Mouse (Mus musculus): ENCODE results near the gene Doc2g.
"Not testable (repeated sequence)": the region's sequence is repeated elsewhere in the genome, so short reads cannot be mapped to it uniquely, and the experiment has no call there.

Doc2g gene

DNA sequence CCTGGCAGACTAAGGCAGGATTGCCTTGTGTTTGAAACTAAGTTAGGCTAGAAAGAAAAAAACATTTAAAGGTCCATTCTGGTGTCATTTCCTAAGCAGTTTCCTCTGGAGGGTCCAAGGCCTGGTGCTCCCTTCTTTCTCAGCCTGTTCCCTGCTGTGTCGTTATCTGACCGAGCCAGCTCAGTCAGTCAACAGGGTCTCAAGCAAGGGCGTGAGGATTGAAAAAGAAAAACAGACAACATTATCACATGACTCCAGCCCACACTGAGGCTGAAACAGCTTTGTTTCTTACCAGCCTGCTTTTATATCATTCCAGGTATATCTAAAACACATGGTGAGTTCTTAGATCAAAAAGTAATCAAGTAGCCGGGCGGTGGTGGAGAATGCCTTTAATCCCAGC lies 12.5 kb downstream of the Doc2g start:
- CTCF ChIA-PET, result interaction anchor here (0.6 kb wide), 1 partner anchor 28 kb away, joined by 3 read pairs; no protein-coding TSS in a partner anchor

DNA sequence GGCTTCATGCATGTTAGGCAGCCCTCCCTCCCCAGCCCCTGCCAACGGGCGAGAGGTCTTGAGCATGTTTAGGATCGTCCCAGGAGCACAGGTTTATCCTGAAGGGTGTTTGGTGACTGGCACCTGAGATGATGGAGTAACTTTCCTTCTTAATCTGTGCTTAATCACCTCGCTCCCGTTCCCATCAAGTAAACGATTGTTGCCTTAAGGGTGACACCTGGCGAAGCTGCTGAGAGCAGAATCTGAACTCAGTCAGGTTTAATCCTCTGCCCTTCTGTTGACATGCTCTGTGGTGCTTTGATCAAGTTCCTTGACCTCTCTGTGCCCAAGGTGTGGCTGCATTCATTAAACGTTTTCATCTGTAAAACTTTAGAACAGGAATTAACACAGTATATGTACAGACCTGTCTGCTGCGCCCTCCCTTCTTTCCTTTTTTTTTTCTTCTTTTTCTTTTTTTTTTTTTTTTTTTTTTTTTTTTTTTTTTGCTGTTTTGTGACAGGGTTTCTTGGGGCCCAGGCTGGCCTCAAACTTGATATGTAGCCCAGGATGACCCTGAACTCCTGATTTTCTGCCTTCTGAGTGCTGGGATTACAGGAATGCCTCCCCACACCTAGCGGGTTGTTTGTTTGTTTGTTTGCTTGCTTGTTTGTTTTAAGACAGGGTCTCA lies 14.9 kb downstream of the Doc2g start:
- CTCF ChIA-PET, result interaction anchor here (1.6 kb wide), 1 partner anchor 30 kb away, joined by 11 read pairs; no protein-coding TSS in a partner anchor

DNA sequence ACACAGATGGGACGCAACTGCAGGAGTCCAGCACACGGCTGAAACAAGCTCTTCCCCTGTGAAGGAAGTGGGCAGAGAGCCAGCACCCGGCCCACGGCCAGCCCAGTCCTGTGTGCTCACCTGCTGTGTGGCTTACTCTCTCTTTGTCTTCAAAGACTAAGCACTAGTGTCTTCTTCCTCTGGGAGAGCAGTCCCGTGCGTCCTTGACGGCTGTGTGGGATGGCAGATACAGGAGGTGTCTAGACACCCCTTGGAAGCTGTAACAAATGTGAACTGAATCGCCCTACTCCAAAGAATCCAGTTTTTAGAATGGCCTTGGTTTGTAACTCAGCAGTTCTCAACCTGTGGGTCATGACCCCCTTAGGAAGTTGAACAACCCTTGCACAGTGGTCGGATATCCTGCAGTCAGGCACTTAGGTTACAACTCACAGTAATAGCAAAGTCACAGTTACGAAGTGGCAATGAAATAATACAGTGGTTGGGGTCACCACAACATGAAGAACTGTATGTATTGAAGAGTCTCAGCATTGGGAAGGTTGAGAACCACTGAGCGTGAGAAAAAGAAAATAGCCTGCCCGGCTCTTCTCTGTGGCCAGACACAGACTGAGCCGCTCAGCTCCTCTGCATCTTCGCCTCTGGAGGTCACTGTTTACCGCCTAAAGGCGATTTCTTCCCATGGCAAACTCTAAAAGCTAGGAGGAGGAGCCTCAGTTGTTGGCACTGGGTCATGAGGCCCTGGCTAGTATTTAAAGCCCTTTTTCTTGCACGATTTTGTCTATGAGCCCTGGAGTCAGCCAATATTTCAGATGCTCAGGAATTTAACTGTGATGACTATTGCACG lies 15.8 kb downstream of the Doc2g start:
- CTCF ChIA-PET, result interaction anchor here (0.5 to 1.6 kb wide), 4 partner anchors 29 to 291 kb away, joined by 3 to 11 read pairs (median 6); no protein-coding TSS in a partner anchor

DNA sequence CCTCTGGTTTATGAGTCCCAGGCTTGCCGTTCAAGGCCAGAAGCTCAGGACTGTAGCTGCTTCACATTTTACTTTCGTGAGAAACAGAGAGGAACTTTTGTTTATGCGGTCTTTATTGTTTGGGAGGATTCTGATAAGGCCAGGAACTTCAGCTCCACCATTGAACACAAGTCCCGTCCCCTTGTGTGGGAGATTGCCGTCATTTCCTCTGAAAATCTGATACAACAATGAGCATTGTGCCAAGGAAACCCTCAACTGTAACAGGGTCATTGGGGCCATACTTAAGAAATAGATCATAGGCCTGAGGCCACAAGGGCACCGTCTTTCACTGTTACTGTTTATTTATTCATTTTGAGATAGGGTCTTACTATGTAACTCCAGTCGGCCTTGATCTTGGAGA lies 20.1 kb downstream of the Doc2g start:
- CTCF ChIA-PET, result no interaction called here

DNA sequence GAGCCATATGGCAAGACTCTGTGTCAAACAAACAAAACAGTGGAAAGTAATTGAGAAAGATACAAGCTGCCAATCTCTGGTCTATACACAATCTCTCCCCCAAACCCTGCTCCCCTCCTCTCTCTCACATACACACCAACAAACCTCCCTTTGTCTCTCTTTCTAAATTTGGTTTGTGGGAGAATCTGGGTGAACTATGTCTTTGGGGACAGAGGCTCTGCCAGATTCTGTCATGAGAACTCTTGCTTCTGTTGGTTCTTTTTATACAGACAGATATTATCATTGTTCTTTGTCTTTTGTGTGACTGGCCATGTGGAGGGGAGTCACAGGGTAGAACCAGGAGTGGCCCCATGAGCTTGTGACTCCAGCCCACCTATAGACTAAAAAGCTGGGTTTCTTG lies 24.5 kb downstream of the Doc2g start:
- CTCF ChIA-PET, result interaction anchor here (0.6 to 1.3 kb wide), 3 partner anchors 10 to 107 kb away, joined by 3 to 4 read pairs (median 3); partner anchors contain the start of genes Gstp1 and Gstp2

DNA sequence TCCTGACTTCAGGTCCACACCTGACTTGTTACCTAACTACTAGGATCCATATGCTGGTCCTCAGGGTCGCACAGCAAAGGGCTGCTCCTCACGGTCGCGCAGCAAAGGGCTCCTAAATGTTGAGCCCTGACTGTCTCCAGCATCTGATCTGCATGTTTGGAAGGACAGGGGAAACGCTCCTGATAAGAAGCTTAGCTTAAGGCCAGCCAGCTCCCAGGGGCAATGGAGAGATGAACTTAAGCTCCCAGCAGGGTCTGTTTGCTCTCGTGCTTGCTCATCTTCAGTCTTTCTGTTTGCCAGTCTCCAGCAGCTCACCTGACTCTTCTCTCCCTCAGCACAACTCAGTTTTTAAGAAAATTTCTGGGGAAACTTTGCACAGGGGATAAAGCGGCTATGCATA lies 29.6 kb downstream of the Doc2g start:
- CTCF ChIA-PET, result no interaction called here

DNA sequence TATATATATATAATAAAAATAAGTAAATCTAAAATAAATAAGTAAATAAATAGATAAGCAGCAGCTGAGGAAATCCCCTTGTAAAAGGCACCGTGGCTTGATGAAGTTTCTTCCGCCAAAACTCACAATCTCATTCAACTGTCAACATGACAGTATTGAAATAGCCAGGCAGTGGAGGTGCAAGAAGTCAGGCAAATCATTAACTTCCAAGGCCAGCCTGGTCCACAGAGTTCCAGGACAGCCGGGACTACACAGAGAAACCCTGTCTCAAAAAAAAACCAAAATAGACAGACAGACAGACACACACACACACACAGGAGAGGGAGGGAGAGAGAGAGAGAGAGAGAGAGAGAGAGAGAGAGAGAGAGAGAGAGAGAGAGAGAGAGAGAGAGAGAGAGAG lies 30.2 kb downstream of the Doc2g start:
- CTCF ChIA-PET, result no interaction called here

DNA sequence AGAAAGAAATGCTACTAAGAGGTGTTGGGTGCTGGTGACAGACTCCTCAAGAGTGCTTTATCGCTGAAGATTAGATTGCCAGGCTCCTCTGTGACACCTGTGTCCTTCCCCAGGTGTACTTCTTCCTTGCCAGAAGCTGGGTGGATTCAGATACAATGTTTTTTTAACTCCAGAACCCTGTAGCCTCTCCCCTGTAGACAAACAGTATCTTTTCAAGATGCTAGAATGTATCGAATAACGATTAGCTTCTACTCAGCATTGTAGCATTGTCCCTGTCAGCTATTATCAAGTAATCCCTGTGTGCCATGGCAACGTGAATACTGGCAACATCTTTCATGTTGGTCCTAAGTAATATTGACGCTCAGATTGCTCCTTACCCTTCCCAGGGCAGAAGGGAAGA lies 30.6 kb downstream of the Doc2g start:
- CTCF ChIA-PET, result interaction anchor here (0.6 kb wide), 1 partner anchor 271 kb away, joined by 3 read pairs; no protein-coding TSS in a partner anchor

DNA sequence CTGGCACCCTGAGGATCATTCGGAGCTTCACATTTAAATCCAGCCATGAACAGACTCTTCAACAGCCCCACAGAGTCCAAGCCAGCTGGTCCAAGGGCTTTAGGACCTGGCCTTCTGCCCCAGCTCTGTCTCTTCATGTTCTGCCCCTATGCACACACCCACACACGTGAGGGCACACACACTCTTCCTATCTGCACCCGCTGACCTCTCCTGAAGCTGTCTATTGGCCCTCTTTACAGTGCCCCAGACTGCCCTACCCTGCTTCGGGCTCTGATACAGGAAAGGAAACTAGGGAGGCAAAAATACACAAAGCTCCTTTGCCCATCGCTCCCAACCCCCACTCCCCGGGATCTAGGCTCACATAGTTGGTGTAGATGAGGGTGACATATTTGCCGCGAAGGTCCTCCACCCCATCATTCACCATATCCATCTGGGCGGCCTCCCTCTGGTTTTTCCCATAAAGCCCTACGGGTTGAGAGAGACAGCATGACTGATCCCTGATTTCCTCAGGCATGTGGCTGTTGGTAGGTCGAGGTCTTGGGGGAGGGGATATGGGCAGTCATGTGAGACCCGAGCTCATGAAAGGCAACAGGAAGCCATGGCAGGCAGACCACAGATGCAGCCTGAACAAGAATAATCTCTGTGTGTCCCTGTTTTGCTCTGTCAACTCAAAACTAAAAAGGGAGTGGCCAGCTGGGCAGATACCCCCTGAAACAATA lies 33.4 kb downstream of the Doc2g start:
- CTCF ChIA-PET, result no interaction called here

DNA sequence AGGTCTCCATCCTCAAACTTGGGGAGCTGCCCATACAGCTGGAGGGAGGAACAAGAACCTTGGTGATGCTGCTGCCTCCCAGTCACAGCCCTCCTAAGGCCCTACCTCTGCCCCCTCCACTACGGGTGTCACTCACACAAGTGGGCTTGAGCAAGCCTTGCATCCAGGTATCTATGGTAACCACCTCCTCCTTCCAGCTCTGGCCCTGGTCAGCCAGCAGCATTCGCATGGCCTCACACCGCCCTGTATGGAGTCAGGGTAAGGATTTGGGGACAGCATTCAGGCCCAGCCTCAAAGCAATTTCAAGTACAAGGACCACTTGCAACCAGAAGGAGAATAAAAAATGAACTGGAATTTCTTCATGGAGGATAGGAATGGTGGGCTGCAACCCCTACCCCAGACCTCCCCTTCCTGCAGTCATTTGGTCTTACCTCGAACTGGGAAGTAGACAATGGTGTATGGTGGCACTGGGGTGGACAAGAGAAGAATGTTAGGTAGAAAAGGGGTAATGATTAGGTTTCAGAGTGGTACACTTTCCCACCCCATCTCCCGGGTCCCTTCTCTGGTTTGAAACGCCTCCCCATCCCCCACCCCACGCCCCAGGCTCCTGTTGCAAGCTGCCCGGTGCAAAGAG lies 34.2 kb downstream of the Doc2g start:
- CTCF ChIA-PET, result interaction anchor here (0.6 kb wide), 1 partner anchor 10 kb away, joined by 4 read pairs; no protein-coding TSS in a partner anchor

DNA sequence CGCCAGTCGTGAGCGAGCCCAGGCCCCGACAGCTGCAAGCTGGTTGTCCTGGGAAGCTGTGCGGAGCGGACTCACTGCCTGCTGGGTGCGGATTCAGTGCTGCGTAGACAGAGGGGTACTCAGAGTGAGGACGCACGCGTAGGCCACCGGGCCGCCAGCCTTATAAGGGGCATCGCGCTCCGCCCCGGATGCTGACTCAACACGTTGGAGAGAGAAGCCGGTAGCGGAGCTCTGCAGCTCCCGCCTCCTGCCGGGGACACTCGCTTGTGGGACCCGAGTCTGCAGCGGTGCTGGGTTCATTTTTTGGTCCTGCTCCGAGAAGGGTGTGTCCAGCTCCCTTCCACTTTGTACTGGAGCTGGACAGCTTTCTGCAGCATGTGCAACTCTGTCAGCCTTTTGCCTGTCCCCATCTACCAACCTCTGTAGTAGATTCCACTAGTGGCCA lies 34.7 kb downstream of the Doc2g start, which contains the start of gene Gstp1:
TSS of gene Gstp1 (minus strand) at position 198 of the 445 bp plus-strand sequence.
- CTCF ChIA-PET, result interaction anchor here (0.6 kb wide), 1 partner anchor 10 kb away, joined by 4 read pairs; no protein-coding TSS in a partner anchor

DNA sequence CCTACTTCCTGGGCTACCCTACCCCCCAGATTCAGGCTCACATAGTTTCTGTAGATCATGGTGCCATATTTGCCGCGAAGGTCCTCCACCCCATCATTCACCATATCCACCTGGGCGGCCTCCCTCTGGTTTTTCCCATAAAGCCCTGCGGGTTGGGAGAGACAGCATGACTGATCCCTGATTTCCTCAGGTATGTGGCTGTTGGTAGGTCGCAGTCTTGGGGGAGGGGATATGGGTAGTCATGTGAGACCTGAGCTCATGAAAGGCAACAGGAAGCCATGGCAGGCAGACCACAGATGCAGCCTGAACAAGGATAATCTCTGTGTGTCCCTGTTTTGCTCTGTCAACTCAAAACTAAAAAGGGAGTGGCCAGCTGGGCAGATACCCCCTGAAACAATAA lies 37.8 kb downstream of the Doc2g start:
- CTCF ChIA-PET, result not testable (repeated sequence)

DNA sequence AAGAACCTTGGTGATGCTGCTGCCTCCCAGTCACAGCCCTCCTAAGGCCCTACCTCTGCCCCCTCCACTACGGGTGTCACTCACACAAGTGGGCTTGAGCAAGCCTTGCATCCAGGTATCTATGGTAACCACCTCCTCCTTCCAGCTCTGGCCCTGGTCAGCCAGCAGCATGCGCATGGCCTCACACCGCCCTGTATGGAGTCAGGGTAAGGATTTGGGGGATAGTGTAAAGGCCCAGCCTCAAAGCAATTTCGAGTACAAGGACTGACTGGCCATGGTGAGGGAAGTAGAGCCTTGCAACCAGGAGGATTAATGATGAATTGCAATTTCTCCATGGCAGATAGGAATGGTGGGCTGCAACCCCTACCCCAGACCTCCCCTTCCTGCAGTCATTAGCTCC lies 38.4 kb downstream of the Doc2g start:
- CTCF ChIA-PET, result not testable (repeated sequence)

DNA sequence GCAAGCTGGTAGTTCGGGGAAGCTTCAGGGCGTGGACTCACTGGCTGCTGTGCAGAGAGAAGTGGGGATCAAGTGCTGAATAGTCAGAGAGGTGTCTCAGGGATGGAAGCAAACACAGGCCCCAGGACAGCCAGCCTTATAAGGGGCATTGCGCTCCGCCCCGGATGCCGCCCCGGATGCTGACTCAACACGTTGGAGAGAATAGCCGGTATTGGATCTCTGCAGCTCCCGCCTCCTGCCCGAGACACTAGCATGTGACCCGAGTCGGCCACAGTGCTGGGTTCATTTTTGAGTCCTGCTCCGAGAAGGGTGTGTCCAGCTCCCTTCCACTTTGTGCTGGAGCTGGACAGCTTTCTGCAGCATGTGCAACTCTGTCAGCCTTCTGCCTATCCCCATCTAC lies 39.0 kb downstream of the Doc2g start:
- CTCF ChIA-PET, result interaction anchor here (0.7 kb wide), 1 partner anchor 139 kb away, joined by 3 read pairs; no protein-coding TSS in a partner anchor

DNA sequence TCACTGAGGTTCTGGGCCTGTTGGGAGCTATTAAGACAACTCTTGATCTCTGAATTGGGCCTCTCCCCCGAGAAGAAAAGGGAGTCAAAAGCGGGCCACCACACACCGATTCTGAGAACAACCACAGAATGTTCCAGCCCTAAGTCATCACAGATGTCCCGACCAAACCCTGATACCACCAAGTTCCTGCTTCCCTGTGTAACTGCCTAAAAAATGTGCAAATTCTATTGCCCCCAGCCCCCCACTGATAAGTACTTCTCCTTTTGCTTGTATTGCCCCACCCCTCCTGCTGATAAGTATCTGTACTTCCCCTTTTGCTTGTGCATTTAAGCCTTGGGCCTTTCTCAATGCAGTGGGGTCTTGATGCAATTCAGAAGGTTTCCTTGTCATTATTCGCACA lies 41.0 kb downstream of the Doc2g start:
- CTCF ChIA-PET, result interaction anchor here (0.8 kb wide), 1 partner anchor 8 kb away, joined by 3 read pairs; no protein-coding TSS in a partner anchor

DNA sequence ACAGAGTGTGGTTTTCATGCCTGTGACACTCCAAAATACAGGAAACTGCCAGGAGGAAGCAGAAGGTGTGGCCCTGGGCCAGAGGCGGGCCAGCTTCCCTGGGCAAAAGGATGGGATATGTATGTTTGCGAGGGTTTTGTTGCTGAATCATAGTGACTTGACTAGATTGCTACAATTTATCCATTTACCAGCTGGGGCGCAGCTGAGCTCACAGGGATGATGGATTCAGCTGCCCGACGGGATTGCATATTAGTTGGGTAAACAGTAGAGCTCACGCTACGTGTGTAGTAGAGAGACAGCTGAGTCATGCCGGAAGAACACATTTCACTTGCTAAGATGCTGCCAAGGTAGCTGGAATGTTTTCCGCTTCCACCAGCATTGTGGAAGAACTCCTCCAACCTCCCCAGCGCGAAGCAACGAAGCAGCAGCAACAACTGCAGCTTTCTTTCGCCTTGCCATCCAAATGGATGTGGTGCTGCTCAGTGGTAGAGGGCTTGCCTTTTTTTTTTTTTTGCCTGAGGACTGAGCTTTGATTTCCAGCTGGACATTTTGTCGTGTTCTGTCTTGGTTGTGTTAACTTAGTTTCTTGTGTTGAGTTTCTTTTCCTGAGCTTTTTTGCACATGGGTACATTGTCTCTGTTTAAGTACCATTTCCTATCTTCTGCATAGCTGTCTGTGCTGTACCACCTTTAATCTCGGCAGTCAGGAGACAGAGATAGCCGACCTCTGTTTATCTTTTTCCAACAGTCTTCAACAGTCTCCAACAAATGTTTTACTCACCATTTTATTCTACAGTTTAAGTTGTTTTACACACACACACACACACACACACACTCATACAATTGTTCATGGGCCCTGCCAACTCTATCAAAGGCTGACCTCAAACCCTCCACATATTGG lies 43.1 kb downstream of the Doc2g start, which contains the start of gene Gstp2:
TSS of gene Gstp2 (minus strand) at position 58 of the 900 bp plus-strand sequence.
- CTCF ChIA-PET, result interaction anchor here (0.6 to 1.0 kb wide), 2 partner anchors 19 to 49 kb away, joined by 3 to 6 read pairs; no protein-coding TSS in a partner anchor

DNA sequence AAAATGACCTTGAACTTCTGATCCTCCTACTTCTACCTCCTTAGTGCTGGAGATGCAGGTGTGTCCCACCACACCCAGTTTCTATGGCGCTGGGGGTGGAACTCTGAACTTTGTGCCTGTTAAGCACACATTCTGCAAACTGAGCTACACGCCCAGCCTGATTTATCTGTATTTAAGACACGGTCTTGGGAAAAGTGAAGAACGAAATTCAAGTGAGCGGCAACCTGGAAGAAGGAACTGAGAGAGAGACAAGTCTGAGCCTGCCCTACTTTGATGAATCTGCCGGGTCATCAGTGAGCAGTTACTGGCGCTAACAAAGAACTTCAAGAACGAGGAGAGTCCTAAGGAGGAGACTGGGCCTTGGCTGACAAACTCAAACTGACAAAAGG lies 43.7 kb downstream of the Doc2g start:
- CTCF ChIA-PET, result interaction anchor here (0.6 to 2.4 kb wide), 2 partner anchors 28 to 200 kb away, joined by 3 to 11 read pairs; no protein-coding TSS in a partner anchor

DNA sequence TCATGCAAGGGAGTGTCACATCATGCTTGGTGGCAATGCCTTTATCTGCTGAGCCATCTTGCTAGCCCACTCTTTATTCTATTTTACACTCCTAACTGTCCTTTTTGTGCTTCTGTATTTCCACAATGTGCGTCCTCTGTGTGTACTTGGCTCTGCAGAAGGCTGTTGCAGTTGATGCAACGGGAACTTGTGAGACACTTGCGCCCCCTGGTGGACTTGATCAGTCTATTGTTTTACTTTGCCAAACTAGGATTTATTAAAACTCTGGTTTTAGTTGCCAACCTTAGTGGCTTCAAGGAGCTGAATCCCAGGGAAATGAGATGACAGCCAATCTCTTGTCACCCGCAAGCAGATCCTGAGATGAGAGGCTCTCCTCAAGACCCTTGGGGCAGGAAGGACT lies 44.7 kb downstream of the Doc2g start:
- CTCF ChIA-PET, result interaction anchor here (1.0 to 2.4 kb wide), 3 partner anchors 9 to 48 kb away, joined by 4 to 11 read pairs (median 5); partner anchors contain the start of genes Gm49405 and Nudt8

DNA sequence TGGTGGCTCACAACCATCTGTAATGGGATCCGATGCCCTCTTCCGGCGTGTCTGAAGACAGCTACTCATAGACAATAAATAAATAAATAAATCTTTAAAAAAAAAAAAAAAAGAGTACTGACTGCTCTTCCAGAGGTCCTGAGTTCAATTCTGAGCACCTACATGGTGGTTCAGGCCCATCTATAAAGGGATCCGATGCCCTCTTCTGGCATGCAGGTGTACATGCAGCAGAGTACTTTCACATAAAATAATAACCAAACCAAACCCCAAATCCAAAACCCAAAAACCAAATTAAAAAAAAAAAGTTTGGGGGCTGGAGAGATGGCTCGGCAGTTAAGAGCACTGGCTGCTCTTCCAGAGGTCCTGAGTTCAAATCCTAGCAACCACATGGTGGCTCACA lies 46.0 kb downstream of the Doc2g start:
- CTCF ChIA-PET, result interaction anchor here (0.6 to 2.4 kb wide), 4 partner anchors 30 to 558 kb away, joined by 3 to 11 read pairs (median 5); no protein-coding TSS in a partner anchor

DNA sequence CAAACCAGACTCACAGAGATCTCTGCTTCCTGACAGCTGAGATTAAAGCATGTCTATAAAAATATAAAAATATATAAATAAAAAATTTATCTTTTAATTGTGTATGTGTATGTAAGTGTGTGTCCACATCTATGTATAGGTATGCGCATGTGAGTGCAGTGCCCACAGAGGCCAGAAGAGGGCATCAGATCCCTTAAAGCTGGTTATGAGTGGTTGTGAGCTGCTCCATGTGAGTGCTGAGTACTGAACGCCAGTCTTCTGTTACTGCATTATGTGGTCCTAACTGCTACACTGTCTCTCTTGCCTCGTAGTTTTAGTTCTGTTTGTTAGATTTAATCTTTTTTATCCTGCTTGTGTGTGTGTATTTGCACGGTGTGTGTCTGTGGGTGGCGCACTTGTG lies 47.9 kb downstream of the Doc2g start:
- CTCF ChIA-PET, result no interaction called here
